Mouse (Mus musculus) embryo, embryonic 10.5 days (tissue): ENCODE results near the gene 1700012B07Rik.

ENCODE experiments used
- DNase-seq: peaks from one replicate; pipeline ENCODE4 v3.0.0-alpha.2; 2015; ENCODE audit warnings: low spot score

1700012B07Rik gene

DNA sequence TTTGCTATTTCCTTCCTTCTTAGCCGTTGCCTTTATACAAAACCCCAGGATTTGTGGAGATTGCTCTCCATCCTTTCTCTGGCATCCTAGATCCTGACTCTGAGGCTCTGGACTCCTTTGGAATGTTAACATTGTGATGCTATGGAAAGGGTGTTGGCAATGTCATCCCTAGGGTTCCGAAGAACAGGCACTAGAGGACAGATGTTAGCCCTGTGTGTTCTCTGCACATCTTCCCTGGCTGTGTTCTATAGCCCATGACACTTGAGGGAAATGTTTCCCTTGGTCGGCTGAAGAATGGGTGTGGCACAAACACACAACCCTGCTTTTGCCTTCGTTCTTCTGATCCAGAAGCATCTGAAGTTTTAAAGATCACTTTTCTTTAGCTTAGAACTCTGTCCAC, at the start of gene 1700012B07Rik:
1700012B07Rik (minus strand) TSS at position 101 of the 400 bp plus-strand sequence.
- DNase-seq: no peak

DNA sequence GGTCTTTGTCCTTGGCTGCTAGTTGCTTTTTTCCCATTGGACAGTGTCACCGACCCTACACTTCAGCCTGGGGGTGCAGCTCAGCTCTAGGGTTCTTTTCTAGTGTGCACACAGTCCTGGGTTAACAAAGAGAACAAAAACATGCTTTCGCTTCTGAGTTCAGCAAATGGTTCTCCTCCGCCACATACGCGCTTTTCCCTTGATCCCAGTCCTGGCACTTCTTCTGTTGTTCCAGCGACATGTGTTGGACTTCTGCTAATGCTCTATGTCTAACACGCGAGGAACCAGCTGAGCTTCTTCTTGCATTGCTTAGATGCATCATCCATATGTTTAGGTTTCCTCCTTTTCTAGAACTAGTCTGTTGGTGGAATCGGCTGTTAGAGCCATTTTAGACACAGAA, 48.9 kb upstream of the 1700012B07Rik start:
- DNase-seq: no peak

DNA sequence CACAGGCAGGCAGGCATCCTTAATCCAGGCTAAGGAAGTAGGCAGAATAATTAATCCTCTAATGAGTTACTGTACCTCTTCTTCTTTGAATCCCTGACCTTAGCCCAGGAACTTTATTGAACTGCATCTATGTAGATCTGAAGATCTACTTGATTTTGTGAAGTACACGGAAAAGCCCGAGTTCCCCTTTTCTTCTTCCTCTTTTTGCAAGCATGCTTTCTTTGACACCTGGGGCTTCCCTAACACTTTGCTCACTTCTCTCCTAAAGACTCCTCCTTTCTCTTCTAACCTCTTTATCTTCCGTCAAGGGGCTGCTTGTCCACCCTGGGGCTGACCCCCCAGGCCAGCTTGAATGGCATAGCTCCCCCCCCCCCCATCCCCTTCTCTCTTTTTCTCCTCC, 48.0 kb upstream of the 1700012B07Rik start:
- DNase-seq: no peak

DNA sequence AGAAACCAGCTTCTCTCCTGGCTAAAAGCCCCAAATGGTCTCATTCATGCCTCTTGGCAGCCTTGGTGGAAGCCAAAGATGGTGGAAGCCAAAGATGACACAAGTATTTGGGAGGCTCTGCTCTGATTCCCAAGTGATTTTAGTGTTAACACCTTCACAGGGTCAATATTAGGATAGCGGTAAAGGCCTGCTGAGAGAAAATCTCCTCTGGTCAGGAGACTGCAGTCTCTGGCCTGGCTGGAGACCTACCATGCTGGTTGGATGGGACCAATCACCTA, 47.6 kb upstream of the 1700012B07Rik start:
- DNase-seq: no peak

DNA sequence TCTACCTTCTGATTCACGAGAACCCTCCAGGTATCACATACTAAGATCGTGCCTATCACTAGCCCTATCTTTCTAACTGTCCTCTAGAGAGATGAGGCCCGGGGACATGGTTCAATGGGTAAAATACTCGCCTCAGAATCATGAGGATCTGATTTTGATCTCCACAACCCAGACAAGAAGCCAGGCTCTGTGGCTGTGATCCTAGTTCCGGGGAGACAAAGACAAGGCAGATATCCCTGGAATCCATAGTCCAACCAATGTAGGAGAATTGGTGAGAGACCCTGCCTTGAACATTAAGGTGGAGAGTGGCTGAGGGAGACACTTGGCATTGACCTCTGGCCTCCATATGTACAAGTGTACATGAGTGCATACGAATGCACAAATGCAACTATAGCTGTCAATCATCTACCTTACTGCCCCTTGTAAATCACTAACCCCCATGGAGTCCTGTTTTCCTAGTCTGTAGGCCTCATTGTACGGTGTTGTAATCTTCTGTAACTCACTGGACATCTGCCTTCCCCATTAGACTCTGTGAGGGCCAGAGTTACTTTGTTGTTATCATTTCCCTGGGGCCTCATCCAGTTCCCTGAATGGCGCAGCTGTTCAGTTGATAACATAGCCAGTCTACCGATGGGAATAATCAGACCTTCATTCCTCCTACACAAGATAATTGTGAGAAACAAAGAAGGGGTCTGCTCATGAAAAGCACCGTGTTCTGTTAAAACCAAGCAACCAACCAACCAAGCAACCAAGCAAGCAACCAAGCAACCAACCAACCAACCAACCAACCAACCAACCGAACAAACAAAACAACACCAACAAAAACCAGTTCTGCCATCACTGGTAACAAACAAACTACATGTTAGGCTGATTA, 47.0 kb upstream of the 1700012B07Rik start:
- DNase-seq: no peak

DNA sequence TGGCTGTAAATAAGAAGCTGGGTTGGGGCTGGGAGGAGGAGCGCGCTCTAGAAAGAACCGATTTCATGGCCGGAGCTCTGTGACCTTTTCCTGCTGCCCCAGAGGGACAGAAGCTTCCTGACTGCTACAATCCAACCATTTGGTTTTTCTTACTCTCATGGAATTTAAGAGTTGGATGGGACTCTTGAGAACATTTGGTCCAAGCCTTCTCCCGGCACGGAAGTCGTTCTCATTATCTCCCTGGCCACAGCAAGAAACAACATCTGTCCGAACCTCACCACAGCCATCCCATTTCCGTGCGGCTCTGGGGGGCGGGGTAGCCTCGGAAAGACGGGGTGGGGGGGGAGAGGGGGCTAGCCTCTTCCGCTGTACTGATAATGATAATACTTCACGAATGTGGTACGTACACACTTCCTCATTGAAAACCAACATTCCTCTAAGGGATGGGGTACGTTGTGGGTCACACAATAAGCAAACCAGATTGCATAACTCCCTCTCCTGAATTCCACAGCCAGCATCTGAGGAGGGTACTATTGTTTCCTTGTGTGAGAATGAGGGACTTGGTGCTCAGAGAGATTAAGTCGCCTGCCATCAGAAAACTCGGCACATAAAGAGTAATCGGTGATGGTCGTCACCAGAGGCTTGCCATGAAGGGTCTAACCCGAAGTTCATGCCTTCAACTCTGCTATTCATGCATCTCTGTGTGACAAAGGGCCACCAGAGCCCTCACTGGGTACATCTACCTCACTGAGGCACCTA, 46.2 kb upstream of the 1700012B07Rik start:
- DNase-seq: peak; percentile 26

DNA sequence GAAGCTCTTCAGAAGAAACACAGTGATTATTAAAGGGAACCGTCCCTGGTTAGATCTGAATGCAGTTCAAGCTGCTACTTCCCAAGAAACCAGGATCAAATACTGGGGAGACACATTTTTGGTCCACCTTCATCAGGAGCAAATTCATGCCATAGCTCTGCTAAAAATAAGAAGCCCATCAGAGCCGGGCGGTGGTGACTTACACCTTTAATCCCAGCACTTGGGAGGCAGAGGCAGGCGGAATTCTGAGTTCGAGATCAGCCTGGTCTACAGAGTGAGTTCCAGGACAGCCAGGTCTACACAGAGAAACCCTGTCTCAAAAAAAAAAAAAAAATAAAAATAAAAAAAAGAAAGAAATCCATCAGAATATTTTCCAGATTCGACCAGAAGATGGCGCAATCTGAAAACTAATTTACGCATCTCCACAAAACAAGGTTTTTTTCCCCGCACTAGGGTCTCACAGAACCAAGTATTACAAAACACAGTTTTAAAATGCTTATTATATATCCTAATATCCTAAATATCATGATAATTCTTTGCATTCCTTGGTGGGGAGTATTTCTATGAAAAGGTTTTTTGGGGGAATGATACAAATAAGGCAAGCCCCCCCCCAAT, 45.4 kb upstream of the 1700012B07Rik start:
- peak; percentile 71 for DNase-seq

DNA sequence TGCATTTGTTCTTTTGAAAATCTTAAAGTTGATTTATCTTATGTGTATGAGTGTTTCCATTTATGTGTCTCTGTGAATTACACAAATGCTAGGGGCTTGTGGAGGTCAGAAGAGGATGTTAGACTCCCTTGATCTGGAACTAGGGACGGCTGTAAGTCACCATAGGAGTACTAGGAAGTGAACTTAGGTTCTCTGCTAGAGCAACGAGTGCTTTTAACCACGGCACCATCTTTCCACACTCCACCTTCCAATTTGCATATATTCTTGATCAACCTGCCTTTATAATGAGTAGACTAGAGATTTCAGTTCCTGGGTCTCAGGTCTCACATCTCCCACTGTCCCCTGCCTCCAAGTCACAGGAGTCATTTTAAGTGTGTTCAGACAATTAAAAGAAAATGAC, 44.8 kb upstream of the 1700012B07Rik start:
- DNase-seq: no peak

DNA sequence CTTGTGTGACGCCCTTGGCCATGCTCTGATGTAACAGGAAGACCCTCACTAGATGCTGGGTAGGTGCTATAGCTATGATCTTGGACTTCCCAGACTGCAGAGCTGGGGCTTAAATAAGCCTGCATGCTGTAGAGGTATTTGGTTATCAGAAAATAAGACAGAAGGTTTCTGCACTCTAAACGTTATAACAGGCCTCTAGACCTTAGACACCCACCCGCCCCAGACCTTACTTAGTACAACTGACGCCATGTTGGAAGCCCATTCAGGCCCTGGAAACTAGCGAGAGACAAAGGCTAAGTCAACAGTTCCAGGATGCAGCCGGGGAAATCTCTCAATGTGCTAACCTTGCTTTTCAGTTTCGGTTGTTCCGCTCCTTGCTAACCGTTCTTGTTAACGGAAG, 44.2 kb upstream of the 1700012B07Rik start:
- DNase-seq: no peak

DNA sequence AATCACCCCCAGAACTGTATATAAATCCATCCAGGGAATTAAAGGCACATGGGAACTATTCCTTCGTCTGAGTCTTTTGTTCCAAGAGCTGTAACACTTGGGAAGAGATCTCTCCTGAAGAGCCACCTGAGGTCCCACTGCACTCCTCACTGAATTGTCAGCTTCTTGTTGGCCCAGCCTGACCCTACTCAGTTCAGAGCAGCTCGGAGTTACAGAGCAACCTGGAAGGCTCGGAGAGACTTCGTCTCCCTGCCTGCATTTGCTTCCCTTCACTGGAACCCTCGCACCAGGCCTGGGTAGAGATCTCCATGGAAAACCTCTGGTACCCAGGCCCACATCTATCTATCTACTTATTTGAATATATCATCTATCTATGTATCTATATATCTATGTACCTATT, 40.0 kb upstream of the 1700012B07Rik start:
- no peak for DNase-seq

DNA sequence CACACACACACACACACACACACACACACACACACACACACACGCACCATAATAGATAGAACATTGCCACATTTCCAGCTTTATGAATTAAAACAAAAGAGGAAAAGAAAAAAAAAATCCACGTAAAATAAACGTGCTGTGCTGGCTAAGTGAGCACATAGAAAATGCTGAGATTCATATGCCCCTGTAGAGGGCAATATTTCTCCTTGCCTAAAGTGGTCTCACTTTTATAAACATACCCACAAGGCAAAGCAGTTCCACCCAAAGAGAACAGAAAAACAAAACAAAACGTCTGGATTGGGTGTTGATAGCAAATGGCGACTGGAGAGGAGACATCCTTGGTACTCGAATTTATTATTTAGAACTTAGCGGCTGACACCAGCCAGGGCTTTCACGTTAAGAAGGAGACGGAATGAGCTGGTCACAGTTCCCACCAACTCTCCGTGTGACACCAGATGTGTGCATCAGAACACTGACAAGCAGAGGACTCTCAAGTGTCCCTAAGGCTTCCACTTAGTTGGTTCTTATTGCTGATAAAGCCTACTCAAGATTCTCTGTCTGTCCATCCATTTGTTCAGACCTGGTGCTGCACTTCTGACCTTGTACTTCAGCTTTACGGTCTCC, 38.8 kb upstream of the 1700012B07Rik start:
- DNase-seq: no peak

DNA sequence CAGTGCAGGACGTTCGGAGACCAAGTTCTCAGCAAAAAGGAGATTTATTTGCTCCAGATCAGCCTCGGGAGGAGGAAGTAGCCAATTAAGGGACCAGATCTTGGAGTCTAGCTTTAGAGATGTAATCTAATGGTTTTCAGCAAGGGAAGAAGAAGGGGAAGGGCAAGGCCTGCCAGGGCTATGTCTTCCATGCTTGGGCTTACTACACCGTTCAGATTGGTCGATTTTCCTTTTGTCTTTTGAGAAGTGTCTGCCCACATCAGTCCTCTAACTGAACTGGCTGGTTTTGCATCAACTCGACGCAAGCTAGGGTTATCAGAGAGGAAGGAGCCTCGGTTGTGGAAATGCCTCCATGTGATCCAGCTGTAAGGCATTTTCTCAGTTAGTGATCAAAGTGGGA, 37.7 kb upstream of the 1700012B07Rik start:
- no peak for DNase-seq

DNA sequence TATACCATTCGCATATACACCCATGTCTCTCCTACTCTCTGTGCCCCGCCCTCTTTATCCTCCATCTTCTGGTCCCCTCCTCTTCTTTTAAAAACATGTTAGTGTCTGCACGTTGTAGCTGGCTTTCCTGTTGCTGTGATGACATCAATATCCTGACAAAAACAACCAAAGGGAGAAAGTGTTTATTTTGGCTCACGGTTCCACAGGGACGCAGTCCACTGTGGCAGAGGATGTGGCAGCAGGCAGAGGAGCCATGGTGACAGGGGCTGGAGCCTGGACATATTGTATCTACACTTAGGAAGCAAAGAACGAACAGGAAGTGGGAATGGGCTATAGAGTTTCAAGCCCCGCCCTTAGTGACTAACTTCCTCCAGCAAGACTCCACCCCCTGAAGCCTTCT, 36.1 kb upstream of the 1700012B07Rik start:
- no peak for DNase-seq

DNA sequence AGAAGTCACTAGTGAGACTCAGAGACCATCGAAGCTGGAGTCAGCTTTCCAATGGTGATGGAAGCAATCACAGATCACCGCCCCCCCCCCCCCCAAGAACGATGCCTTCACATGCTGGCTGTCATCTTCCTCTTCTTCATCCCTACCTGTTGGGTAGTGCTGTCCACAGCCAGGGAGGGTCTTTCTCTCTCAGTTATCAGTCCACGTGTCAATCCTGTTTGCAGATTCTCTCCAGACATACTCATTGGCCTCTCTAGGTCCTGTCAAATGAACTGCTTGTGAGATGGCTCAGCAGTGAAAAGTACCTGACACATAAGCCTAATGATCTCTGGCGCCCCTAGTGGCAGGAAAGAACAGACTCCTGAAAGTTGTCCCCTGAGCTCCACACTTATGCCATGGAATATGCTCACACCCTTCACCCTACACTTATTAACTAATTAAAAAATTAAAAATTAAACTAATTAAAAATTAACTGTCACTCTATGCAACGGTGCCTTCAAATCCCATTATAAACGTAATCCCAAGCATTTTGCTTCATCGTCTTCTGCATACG, 35.4 kb upstream of the 1700012B07Rik start:
- DNase-seq: peak; percentile 71

DNA sequence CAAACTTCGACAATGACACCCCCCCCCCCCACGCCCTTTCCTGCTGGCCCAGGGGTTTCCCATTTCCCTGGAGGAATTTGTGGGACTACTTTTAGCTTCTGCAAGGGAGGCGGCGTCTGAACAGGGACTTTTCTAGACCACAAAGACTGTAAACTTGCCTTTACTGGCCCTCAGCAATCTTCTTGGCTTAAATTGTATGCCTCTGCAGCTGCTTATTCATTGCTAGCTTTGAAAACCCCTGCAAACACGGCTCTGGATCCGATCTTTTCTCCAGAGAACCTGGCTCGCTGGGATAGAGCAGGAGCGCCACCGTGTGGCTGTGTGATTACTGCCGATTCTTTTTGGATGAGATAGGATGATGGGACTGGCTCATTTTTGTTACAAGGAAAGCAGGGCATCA, 32.7 kb upstream of the 1700012B07Rik start:
- DNase-seq: peak; percentile 94

DNA sequence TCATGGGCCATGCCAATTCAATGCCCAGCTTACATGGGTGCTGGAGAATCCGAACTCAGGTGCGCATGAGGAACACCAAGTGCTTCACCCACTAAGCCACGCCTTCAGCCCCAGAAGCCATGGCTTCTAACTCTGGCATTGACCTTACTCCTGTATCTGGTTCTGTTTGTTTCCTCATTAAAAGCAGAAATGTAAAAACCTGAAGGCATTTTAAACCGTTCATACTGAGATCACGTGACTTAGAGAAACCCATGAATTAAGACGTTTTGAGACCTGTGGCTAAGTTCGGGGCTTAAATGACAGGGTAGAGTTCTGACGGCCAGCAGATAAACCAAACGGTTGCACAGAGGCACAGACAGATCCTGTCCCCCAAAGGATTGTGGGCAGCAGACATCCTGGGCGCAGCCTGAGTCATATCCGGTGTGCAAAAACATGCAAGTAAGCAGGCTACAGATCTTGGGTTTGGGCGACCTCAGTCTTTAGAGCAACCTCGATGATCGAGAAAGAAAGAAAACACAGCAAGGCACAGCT, 32.2 kb upstream of the 1700012B07Rik start:
- no peak for DNase-seq

DNA sequence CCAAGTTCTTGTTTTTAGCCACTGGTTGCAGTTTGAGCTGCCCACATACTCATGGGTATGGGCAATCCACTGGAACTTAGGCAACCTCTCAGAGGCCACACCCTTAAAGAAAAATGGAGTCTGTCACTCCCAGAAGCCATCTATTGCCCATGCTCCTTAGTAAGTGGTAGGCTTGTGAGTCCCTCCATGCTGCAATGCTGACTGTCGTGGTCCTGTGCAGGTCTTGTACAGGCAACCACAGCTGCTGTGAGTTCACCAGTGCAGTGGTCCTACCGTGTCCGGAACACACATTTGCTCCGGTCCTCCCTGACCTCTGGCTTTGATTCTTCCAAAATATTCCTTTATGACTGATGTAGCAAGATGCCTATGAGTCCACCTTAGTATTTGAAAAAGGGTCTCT, 31.6 kb upstream of the 1700012B07Rik start:
- DNase-seq: no peak

DNA sequence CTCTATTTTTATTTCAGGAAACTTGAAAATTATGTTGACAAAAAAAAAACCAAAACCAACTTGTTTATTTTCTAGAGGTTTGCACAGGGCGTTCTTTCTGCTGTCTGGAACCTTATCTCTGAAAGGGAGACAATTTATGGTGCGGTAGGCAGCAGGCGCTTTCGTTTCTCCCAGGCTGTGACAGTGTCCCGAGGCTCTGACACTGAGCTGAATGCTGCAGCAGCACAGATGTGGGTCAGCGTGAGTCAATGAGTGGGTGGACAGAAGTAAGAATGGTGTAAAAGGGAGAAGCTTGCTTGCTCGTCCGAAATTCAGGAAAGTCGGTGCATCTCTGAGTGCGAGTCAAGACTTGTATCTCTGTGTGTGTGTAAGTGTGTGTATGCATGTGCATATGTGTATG, 29.2 kb upstream of the 1700012B07Rik start:
- no peak for DNase-seq

DNA sequence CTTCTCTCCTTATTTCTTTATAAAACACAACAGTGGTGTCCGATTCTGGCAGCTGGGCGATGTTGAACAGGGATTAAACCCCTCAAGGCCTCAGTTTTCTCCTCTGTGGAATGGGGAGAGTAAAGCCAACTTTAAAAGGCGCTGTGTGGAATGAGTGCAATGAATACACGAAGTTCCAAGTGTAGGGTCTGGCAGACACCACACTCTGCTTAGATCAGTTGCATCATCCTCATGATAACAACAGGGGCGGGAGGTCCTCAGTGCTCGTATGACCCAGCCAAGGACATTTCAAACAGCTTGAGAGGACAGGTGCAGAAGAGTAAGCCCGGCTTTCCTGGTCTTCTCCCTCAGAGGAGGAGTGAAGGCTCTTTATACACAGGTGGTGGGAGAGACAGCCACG, 26.2 kb upstream of the 1700012B07Rik start:
- no peak for DNase-seq

DNA sequence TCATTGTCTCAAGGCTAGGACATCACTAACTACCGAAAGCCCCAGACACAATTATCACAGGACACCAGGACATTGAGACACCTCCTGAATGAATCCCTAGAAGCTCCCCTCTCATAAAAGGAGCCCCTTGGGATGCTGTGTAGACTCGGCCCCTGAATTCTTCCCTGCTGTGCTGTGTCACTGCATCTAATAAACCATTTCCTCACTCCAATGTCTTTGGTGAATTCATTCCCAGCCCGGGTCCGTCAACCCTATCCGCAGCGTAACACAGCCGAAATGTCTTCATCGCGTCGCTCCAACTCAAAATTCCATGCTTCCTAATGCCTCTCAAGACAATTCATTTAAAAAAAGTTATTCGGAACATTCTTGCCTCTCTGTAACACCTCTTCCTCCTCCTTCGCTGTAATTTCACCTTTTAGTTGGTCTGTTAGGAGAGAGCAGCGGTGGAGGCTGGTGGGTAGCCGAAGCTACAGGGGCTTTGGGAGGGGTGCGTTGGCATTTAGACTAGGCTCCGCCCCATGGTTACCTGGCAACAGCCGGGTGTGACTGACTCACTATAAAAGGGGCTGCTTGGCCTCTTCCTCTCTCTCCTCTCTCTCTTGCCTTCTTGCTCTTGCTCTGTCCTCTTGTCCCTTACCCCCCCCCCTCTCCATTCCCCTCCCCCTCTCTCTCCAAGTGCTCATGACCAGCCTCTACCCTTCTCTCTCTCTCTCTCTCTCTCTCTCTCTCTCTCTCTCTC, 25.6 kb upstream of the 1700012B07Rik start:
- peak; percentile 56 for DNase-seq

DNA sequence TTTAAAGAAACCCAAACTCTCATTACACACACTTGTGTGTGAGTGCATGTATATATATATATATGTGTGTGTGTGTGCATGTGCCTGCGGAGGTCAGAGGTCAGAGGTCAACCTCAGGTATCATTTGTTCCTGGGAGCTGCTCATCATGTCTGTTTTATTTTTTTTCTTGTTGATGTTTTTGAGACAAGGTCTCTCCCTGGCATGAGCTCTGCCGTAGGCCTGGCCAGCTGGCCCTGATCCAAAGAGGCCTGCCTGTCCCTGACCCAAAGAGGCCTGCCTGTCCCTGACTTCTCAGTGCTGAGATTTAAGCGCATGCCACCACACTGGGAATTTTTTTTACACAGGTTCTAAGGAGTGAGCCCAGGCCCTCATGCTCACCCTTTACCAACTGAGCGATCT, 24.1 kb upstream of the 1700012B07Rik start:
- no peak for DNase-seq
